Mouse (Mus musculus): ENCODE data around the gene Lrguk. TPM values are rescaled to one million over a fixed set of nuclear protein-coding genes. Genes with fewer than 3 reads are reported as not detected.

Lrguk gene
- polyA plus RNA-seq, 1 experiment from 2014 or later = 1.00 TPM

DNA sequence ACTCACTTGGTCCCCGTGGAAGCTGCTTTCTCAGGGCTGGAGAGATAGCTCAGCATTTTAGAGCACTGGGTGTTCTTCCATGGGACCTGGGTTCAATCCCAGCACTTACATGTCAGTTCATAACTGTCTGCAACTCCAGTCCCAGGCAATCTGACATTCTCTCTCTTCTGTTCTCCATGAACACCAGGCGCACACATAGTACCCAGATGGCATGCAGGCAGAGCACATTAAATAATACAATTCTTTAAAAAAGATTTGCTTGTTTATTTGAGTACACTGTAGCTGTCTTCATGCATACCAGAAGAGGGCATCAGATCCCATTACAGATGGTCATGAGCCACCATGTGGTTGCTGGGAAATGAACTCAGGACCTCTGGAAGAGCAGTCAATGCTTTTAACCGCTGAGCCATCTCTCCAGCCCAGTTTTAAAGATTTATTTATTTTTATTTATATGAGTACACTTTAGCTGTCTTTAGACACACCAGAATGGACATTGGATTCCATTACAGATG, 44.7 kb downstream of the Lrguk start:
- H3K27me3 ChIP-seq = no peaks in the 10 kb centered on the region
- 90% methylated on average over 3 of the region's 3 CpGs for WGBS
- H3K9me3 ChIP-seq = no peaks in the 10 kb centered on the region
- H3K36me3 ChIP-seq = no peaks in the 10 kb centered on the region
- no peak overlapping the region for H3K9ac ChIP-seq
- H3K4me2 ChIP-seq = no peak overlapping the region
- no peaks in the 10 kb centered on the region for H3K4me1 ChIP-seq (replicated peaks)
- no peak overlapping the region for H3K27ac ChIP-seq (replicated peaks)
- no peak for ATAC-seq (ENCODE audit: low FRiP score, low read depth)
- no peak overlapping the region for H3K4me3 ChIP-seq

- WGBS = 76% methylated on average over 11 of the region's 11 CpGs
- H3K4me1 ChIP-seq (replicated peaks) = no peaks in the 10 kb centered on the region
- H3K27ac ChIP-seq (replicated peaks) = no peak overlapping the region
- ATAC-seq (ENCODE audit: low FRiP score, low read depth) = no peak
- no peaks in the 10 kb centered on the region for H3K9me3 ChIP-seq
- H3K9ac ChIP-seq = no peak overlapping the region
- H3K4me2 ChIP-seq = no peak overlapping the region
- no peak overlapping the region for H3K4me3 ChIP-seq
- no peaks in the 10 kb centered on the region for H3K27me3 ChIP-seq
- H3K36me3 ChIP-seq = no peaks in the 10 kb centered on the region
These were observed 46.3 kb downstream of the Lrguk start for GRCm38 (mm10) chr6:34075520-34075919.

GRCm38 (mm10) chr6:34083471-34083870, 54.2 kb downstream of the Lrguk start:
- no peak for ATAC-seq (ENCODE audit: low FRiP score, low read depth)
- Histone ChIP-seq H3K27me3 (no peaks in the 10 kb centered on the region), H3K4me1 (replicated peaks) (no peaks in the 10 kb centered on the region), H3K4me2 (no peak overlapping the region), H3K4me3 (no peak overlapping the region), H3K9me3 (no peaks in the 10 kb centered on the region), H3K27ac (replicated peaks) (no peak overlapping the region), H3K9ac (no peak overlapping the region), H3K36me3 (no peaks in the 10 kb centered on the region)
- 91% methylated on average over 5 of the region's 5 CpGs for WGBS

DNA sequence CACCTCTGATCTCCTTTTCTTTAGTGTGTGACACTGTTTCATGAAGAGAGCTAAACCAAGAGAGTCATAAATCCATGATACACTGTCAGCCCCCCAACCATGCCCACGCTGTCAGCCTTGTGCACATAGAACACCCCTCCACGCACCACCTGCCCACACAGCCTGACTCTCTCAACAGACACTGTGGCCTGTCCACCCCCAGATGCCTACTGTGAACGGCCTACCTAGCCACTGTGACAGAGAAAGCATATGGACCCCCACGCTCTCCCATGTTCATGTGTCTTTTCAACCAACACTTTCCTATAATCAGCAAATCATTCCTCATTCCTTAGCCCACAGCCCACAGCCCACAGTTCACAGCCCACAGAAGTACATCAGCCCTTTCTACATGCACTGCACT, 58.5 kb downstream of the Lrguk start:
- Histone ChIP-seq H3K4me3 (no peak overlapping the region), H3K36me3 (no peaks in the 10 kb centered on the region), H3K27ac (replicated peaks) (no peak overlapping the region), H3K9me3 (no peaks in the 10 kb centered on the region), H3K9ac (no peak overlapping the region), H3K27me3 (no peaks in the 10 kb centered on the region), H3K4me2 (no peak overlapping the region), H3K4me1 (replicated peaks) (no peaks in the 10 kb centered on the region)
- ATAC-seq (ENCODE audit: low FRiP score, low read depth) = no peak
- 94% methylated on average over 4 of the region's 4 CpGs for WGBS

GRCm38 (mm10) chr6:34088986-34089385, 59.7 kb downstream of the Lrguk start:
- 55% methylated on average over 3 of the region's 3 CpGs for WGBS
- Histone ChIP-seq H3K9ac (no peak overlapping the region), H3K4me3 (no peak overlapping the region), H3K36me3 (no peaks in the 10 kb centered on the region), H3K4me2 (no peak overlapping the region), H3K4me1 (replicated peaks) (no peaks in the 10 kb centered on the region), H3K27me3 (no peaks in the 10 kb centered on the region), H3K27ac (replicated peaks) (no peak overlapping the region), H3K9me3 (no peaks in the 10 kb centered on the region)
- no peak for ATAC-seq (ENCODE audit: low FRiP score, low read depth)

DNA sequence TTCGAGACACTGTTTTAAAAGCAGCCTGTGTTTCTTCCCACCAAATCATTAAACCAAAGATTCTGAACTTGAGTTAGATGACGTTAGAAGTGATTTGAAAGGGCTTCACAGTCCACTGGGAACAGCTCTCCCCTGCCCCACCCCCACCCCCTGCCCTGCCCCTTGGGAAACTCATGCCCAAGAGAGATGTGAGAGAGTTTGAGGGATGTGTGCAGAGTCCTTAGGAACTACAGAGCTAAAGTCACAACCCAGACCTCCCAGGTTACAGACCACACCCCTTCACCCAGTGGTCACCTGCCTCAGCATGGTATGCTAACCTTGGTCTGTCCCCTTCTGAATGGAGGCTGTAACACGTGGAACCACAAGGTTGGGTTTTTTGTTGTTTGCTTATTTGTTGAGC, 62.3 kb downstream of the Lrguk start:
- no peak overlapping the region for H3K4me3 ChIP-seq
- no peaks in the 10 kb centered on the region for H3K9me3 ChIP-seq
- H3K4me1 ChIP-seq (replicated peaks) = no peaks in the 10 kb centered on the region
- no peak overlapping the region for H3K9ac ChIP-seq
- H3K27ac ChIP-seq (replicated peaks) = no peak overlapping the region
- H3K4me2 ChIP-seq = no peak overlapping the region
- no peaks in the 10 kb centered on the region for H3K36me3 ChIP-seq
- H3K27me3 ChIP-seq = no peaks in the 10 kb centered on the region
- ATAC-seq (ENCODE audit: low FRiP score, low read depth) = no peak
- whole genome bisulfite sequencing = 68% methylated on average over 3 of the region's 3 CpGs

GRCm38 (mm10) chr6:34096274-34096673, 67.0 kb downstream of the Lrguk start:
- Histone ChIP-seq H3K4me3 (no peak overlapping the region), H3K36me3 (no peaks in the 10 kb centered on the region), H3K9me3 (no peaks in the 10 kb centered on the region), H3K27ac (replicated peaks) (no peak overlapping the region), H3K27me3 (no peaks in the 10 kb centered on the region), H3K4me2 (no peak overlapping the region), H3K4me1 (replicated peaks) (no peaks in the 10 kb centered on the region), H3K9ac (no peak overlapping the region)
- WGBS = 95% methylated on average over 6 of the region's 6 CpGs
- no peak for ATAC-seq (ENCODE audit: low FRiP score, low read depth)

DNA sequence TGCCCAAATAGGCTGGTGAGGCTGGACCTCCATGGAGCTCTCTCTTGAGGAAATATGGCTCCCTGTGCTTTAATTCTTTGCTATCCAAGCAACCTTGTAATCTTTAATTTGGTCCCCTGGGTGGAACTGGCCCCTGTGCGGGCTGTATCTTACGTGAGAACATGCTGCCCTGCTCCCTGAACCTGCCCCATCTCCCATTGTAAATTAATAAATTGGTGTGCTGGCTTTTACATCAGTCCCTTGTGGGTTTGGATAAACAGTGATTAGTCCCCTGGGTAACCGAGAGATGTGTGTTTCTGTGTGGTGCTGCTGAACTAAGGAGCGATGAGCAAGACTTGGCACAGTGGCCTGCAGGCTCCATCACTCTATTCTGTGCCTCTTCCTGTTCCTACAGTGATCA, 67.7 kb downstream of the Lrguk start:
- Histone ChIP-seq H3K4me3 (no peak overlapping the region), H3K4me2 (no peak overlapping the region), H3K27ac (replicated peaks) (no peak overlapping the region), H3K9me3 (no peaks in the 10 kb centered on the region), H3K9ac (no peak overlapping the region), H3K4me1 (replicated peaks) (no peaks in the 10 kb centered on the region), H3K36me3 (no peaks in the 10 kb centered on the region), H3K27me3 (no peaks in the 10 kb centered on the region)
- 80% methylated on average over 4 of the region's 4 CpGs for WGBS
- ATAC-seq (ENCODE audit: low FRiP score, low read depth) = no peak

GRCm38 (mm10) chr6:34099725-34100124, 70.5 kb downstream of the Lrguk start:
- no peak overlapping the region for H3K9ac ChIP-seq
- 81% methylated on average over 6 of the region's 6 CpGs for WGBS

DNA sequence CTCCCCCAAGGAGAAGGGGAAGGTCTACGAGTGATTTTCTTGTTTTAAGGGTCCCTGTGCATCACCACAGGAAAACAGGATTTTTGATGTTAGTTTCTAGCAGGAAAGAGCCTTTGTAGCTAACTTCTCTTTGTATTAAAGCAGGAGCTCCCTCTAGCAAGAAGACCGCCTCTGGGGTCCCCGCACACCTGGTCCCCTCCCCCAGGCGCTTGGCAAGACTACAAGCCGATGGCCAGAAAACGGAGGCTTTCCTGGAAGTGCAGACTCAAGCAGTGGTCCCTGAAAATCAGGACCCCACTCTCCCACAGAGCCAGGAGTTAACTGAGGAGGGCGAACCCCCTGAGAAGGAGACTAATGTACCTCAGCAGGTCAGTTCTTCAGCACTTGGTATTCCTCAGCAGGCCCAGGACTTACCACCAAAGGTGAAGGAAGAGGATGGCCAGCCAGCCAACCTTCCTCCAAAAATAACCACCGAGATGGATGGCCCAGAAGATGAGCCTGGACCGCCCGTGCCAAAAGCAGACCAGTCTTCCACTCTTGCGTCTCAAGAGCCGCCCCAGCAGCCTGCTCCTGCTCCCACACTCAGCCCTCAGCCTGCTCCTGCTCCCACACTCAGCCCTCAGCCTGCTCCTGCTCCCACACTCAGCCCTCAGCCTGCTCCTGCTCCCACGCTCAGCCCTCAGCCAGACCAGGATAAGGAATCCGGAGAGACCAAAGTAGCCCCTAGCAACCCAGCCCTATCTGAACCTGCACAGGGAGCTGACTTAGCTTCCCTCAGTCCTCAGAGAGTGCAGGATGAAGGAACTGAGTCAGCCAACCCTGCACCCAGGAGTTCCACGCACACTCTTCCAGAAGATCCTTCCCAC, 72.5 kb downstream of the Lrguk start:
- no peak overlapping the region for H3K4me2 ChIP-seq
- no peak overlapping the region for H3K9ac ChIP-seq
- H3K27me3 ChIP-seq = no peaks in the 10 kb centered on the region
- H3K27ac ChIP-seq (replicated peaks) = no peak overlapping the region
- H3K4me3 ChIP-seq = no peak overlapping the region
- no peaks in the 10 kb centered on the region for H3K36me3 ChIP-seq
- H3K9me3 ChIP-seq = no peaks in the 10 kb centered on the region
- no peak for ATAC-seq (ENCODE audit: low FRiP score, low read depth)
- 91% methylated on average over 15 of the region's 15 CpGs for WGBS
- H3K4me1 ChIP-seq (replicated peaks) = no peaks in the 10 kb centered on the region

More at GRCm38 (mm10) chr6:34099725-34100124, 70.5 kb downstream of the Lrguk start:
- H3K4me2 ChIP-seq = no peak overlapping the region
- no peaks in the 10 kb centered on the region for H3K36me3 ChIP-seq
- no peak for ATAC-seq (ENCODE audit: low FRiP score, low read depth)
- no peaks in the 10 kb centered on the region for H3K9me3 ChIP-seq
- no peaks in the 10 kb centered on the region for H3K4me1 ChIP-seq (replicated peaks)
- H3K27ac ChIP-seq (replicated peaks) = no peak overlapping the region
- no peaks in the 10 kb centered on the region for H3K27me3 ChIP-seq
- no peak overlapping the region for H3K4me3 ChIP-seq

DNA sequence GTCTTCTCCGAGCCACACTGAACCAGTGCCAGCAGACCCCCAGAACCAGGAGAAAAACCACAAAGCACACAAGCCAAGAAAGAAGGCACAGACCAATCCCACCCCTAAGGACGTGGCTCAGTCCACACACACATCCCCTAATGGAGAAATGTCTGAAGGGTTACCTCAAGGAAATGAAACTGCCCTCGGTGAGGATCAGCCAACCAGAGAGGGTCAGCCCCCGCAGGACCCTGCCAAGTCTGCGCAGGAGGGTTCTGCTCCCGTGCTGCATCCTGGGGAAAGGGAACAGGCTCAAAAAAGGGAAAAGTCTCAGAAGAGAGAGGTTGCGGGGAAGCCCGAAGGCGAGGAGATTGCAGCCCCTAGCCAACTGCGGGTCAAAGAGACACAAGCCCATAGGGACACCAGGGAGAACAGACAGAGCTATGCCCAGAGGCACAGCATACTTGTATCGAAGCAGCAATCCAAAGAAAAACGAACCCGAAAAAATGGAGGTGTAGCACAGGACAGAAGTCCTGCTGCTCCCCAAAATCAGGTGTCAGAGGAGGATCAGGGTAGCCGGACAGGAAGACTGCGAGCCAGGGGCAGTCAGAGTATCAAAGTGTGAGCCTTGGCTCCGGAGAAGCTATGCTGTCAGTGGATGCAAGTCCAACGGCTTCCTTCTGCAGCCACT, 74.1 kb downstream of the Lrguk start:
- Histone ChIP-seq H3K4me3 (no peak overlapping the region), H3K9me3 (no peaks in the 10 kb centered on the region), H3K4me1 (replicated peaks) (no peaks in the 10 kb centered on the region), H3K4me2 (no peak overlapping the region), H3K27me3 (no peaks in the 10 kb centered on the region), H3K27ac (replicated peaks) (no peak overlapping the region), H3K9ac (no peak overlapping the region), H3K36me3 (no peaks in the 10 kb centered on the region)
- 93% methylated on average over 17 of the region's 17 CpGs for WGBS
- no peak for ATAC-seq (ENCODE audit: low FRiP score, low read depth)

GRCm38 (mm10) chr6:34110571-34110970, 81.3 kb downstream of the Lrguk start:
- ATAC-seq (ENCODE audit: low FRiP score, low read depth) = no peak
- WGBS = 24% methylated on average over 10 of the region's 10 CpGs
- no peaks in the 10 kb centered on the region for H3K36me3 ChIP-seq
- no peaks in the 10 kb centered on the region for H3K27me3 ChIP-seq
- H3K4me3 ChIP-seq = no peak overlapping the region
- H3K27ac ChIP-seq (replicated peaks) = no peak overlapping the region
- no peaks in the 10 kb centered on the region for H3K9me3 ChIP-seq
- H3K4me1 ChIP-seq (replicated peaks) = no peaks in the 10 kb centered on the region
- H3K9ac ChIP-seq = no peak overlapping the region
- no peak overlapping the region for H3K4me2 ChIP-seq

All from hindbrain, embryonic 15.5 days (tissue).